ENCODE assay signal across 8 mouse cellular contexts in genomic region chr11:62280675-62281600, GRCm38 (mm10). TPM values are rescaled to one million over a fixed set of nuclear protein-coding genes. Genes with fewer than 3 reads are reported as not detected.
DNase-seq lines count a peak whose midpoint lies in the region; ATAC-seq lines count a peak whose summit lies in the region.

Gene Zswim7, minus strand, starts transcription at chr11:62281375.
Gene Ttc19, plus strand, starts transcription at chr11:62281473.

- ATAC-seq in inflammation-experienced regulatory T-cells, adult 6 months: peak; percentile 76
- ATAC-seq in megakaryocyte-erythroid progenitor cell, adult 5-6 weeks (replicated peaks; ENCODE audit: low FRiP score, low TSS enrichment, poor library complexity, severe bottlenecking): peak; percentile 69

- intact Hi-C loops in gastrocnemius, postnatal 14 days (cut with DNase I; ENCODE audit: low total_unique reads): no loop called here
- intact Hi-C loops in left cerebral cortex, postnatal 10 days (cut with DNase I): loop anchor here (2.0 to 5.0 kb wide), 2 partner anchors 232 to 334 kb away; no protein-coding TSS in a partner anchor

- DNase-seq in adrenal gland, adult (ENCODE audit: inconsistent age in 2 of 2, low spot score in 1 of 2): peak; percentile 94 to 98
- DNase-seq in embryo, embryonic 10.5 days (ENCODE audit: low spot score): peak; percentile 93
- peak; percentile 94 for DNase-seq in gastrocnemius, postnatal 14 days
- peak; percentile 87 to 96 for DNase-seq in left cerebral cortex, postnatal 10 days (ENCODE audit: extremely low spot score in 1 of 2, low spot score in 2 of 2)
- DNase-seq in right cerebral cortex, postnatal 25 days: peak; percentile 93
- DNase-seq in urinary bladder, postnatal 4 days (ENCODE audit: low spot score in 2 of 2): peak; percentile 91 to 95

RNA-seq across cellular contexts. Expression of gene Zswim7, which starts in this region (rescaled TPM):
- total RNA-seq in gastrocnemius, postnatal 14 days (2021): 10 to 100 TPM; 21.7 to 24.4 TPM
- polyA plus RNA-seq in inflammation-experienced regulatory T-cells, adult 6 months (2017; shearing (Covaris generic)): 10 to 100 TPM in 1 of 3 experiments, 1 to 10 TPM in 2; 6.6 to 11.8 (median 7.7) TPM
- 10 to 100 TPM; 15.7 to 16.8 TPM for total RNA-seq in left cerebral cortex, postnatal 10 days (2021)
- total RNA-seq in megakaryocyte-erythroid progenitor cell, adult 5-6 weeks (2014; fragmentation: Nextera tagmentation): 14.7 and 14.9 TPM in 2 replicates
- 7.7 and 9.5 TPM in 2 replicates for total RNA-seq in megakaryocyte-erythroid progenitor cell, adult 5-6 weeks (2017)

RNA-seq across cellular contexts. Expression of gene Ttc19, which starts in this region (rescaled TPM):
- total RNA-seq in gastrocnemius, postnatal 14 days (2021): 10 to 100 TPM; 25.4 to 26.1 TPM
- polyA plus RNA-seq in inflammation-experienced regulatory T-cells, adult 6 months (2017; shearing (Covaris generic)): 10 to 100 TPM in 2 of 3 experiments, 1 to 10 TPM in 1; 9.2 to 11.0 (median 10.5) TPM
- 10 to 100 TPM; 74.3 to 75.1 TPM for total RNA-seq in left cerebral cortex, postnatal 10 days (2021)
- total RNA-seq in megakaryocyte-erythroid progenitor cell, adult 5-6 weeks (2014; fragmentation: Nextera tagmentation): 9.9 and 14.9 TPM in 2 replicates
- 12.1 and 23.5 TPM in 2 replicates for total RNA-seq in megakaryocyte-erythroid progenitor cell, adult 5-6 weeks (2017)

Comparison
In these comparisons a context has a peak if more than half of its experiments do, and no peak if none do; other contexts are left out.
1. Peak in every context shown above with its lines: DNase-seq and ATAC-seq.